Mouse (Mus musculus) frontal cortex, postnatal 14 days (tissue): ENCODE measurements around the gene Tmem59l.

Source experiments
- DNase-seq, 2 experiments: peaks; one replicate each; pipeline ENCODE4 v3.0.0; 2022; ENCODE audit warnings: low spot score in 2 of 2

Tmem59l gene

GRCm38 (mm10) chr8:70488931-70489470, 1.8 kb upstream of the Tmem59l start:
- no peak for DNase-seq

- no peak for DNase-seq
These were observed 1.0 kb upstream of the Tmem59l start for GRCm38 (mm10) chr8:70487993-70488796.

- no peak for DNase-seq
These were observed 922 bp downstream of the Tmem59l start for GRCm38 (mm10) chr8:70486191-70486681.

- DNase-seq: no peak
These were observed 4.2 kb downstream of the Tmem59l start for GRCm38 (mm10) chr8:70482943-70483342.

- DNase-seq: no peak
These were observed 5.2 kb downstream of the Tmem59l start for GRCm38 (mm10) chr8:70481908-70482307.

- DNase-seq: no peak
These were observed 9.7 kb downstream of the Tmem59l start for GRCm38 (mm10) chr8:70477269-70477982.

- DNase-seq: peak; percentile 83 to 90
These were observed 10.6 kb downstream of the Tmem59l start, which contains the start of gene Klhl26 for GRCm38 (mm10) chr8:70476333-70477268. Gene Klhl26, minus strand, starts transcription at chr8:70476968.

- DNase-seq: no peak
These were observed 15.3 kb downstream of the Tmem59l start for GRCm38 (mm10) chr8:70471856-70472255.

GRCm38 (mm10) chr8:70469938-70470337, 17.2 kb downstream of the Tmem59l start:
- no peak for DNase-seq

GRCm38 (mm10) chr8:70469295-70469916, 17.8 kb downstream of the Tmem59l start:
- DNase-seq: no peak

- no peak for DNase-seq
These were observed 18.4 kb downstream of the Tmem59l start for GRCm38 (mm10) chr8:70468733-70469132.

- DNase-seq: no peak
These were observed 19.3 kb downstream of the Tmem59l start for GRCm38 (mm10) chr8:70467907-70468306.

GRCm38 (mm10) chr8:70467229-70467725, 19.9 kb downstream of the Tmem59l start:
- no peak for DNase-seq

- DNase-seq: no peak
These were observed 20.4 kb downstream of the Tmem59l start for GRCm38 (mm10) chr8:70466771-70467170.

- no peak for DNase-seq
These were observed 20.9 kb downstream of the Tmem59l start for GRCm38 (mm10) chr8:70466305-70466704.

GRCm38 (mm10) chr8:70465701-70466100, 21.5 kb downstream of the Tmem59l start:
- DNase-seq: no peak

GRCm38 (mm10) chr8:70464162-70464561, 23.0 kb downstream of the Tmem59l start:
- no peak for DNase-seq

- no peak for DNase-seq
These were observed 23.9 kb downstream of the Tmem59l start for GRCm38 (mm10) chr8:70463306-70463705.

GRCm38 (mm10) chr8:70462516-70462813, 24.7 kb downstream of the Tmem59l start:
- DNase-seq: no peak

- no peak for DNase-seq
These were observed 25.2 kb downstream of the Tmem59l start for GRCm38 (mm10) chr8:70461765-70462515.
